Mouse (Mus musculus) E14TG2a.4 (cell line): ENCODE data around the gene Arrdc5.

ENCODE experiments used
- CTCF ChIP-seq: conservative IDR thresholded peaks from 2 replicates; pipeline ENCODE4 v1.5.1; 2014; ENCODE audit warnings: low read length
- NANOG ChIP-seq: IDR thresholded peaks from 2 replicates; pipeline ENCODE4 v1.6.1; 2014; ENCODE audit warnings: borderline replicate concordance, low read length, mixed read lengths

DNA sequence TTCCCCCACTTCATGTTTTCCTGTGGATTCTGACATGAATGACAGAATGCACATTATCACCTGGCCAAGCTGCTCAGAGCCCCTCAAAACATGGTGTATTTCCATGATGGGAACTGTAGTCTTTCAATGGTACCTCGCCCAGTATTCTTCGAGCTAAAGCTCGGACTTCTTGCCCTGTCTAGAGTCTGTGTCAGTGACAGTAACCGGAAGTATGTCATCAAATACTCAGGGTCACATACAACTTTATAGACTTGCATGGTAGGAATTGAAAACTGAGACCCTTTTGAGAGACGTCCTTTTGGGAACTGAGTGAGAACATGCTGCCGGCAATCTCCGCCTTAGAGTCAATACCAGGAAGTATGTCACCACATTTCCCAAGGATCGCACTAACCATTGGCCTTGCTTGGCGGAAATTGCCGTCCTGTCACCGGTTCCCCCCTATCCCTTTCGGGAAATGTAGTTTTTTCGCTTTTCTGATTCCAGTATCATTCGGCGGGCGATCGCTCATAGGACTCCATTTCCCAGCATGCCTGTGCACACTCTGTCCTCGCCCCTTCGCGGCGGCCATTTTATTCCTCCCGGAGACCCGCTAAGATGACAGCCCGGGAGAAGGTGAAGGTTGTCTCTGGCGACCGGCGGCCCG is 43.7 kb downstream of the Arrdc5 start, which contains the start of gene Fem1a:
- TF ChIP-seq CTCF: no peak
- TF ChIP-seq NANOG: no peak
